Mouse (Mus musculus) C2C12 (cell line): ENCODE data around the gene Gm867. TPM values are rescaled to one million over a fixed set of nuclear protein-coding genes. Genes with fewer than 3 reads are reported as not detected.

ENCODE experiments used
- H3K27me3 ChIP-seq: one replicate; pipeline ENCODE4 v1.6.1; 2011; ENCODE audit not compliant: control insufficient read depth, insufficient read depth, insufficient read length
- H3K36me3 ChIP-seq: one replicate; pipeline ENCODE4 v1.6.1; 2011; ENCODE audit not compliant: control insufficient read depth, insufficient read depth
- H3K4me3 ChIP-seq: one replicate; pipeline ENCODE4 v1.5.1; 2011; ENCODE audit warnings: mild to moderate bottlenecking, control low read depth; ENCODE audit not compliant: poor library complexity, insufficient read depth, severe bottlenecking
- H3K79me2 ChIP-seq: one replicate; pipeline ENCODE4 v1.6.1; 2011; ENCODE audit not compliant: control insufficient read depth, insufficient read depth
- H3K79me3 ChIP-seq: one replicate; pipeline ENCODE4 v1.6.1; 2011; ENCODE audit warnings: low read depth, control low read depth
- H3ac ChIP-seq: one replicate; pipeline ENCODE3; 2011; ENCODE audit warnings: low read depth; ENCODE audit not compliant: control insufficient read depth, insufficient read length
- CEBPB ChIP-seq: IDR thresholded peaks from one replicate; pipeline ENCODE4 v1.6.1; 2011; ENCODE audit warnings: low read depth, mild to moderate bottlenecking, control low read depth, moderate library complexity
- CTCF ChIP-seq: IDR thresholded peaks from one replicate; pipeline ENCODE4 v1.5.1; 2011; ENCODE audit not compliant: control insufficient read depth, insufficient read depth, insufficient read length
- FOSL1 ChIP-seq: IDR thresholded peaks from one replicate; pipeline ENCODE4 v1.8.0; 2011; ENCODE audit warnings: mild to moderate bottlenecking, low read length; ENCODE audit not compliant: poor library complexity, insufficient read depth, severe bottlenecking
- MAX ChIP-seq: IDR thresholded peaks from one replicate; pipeline ENCODE4 v1.6.1; 2011; ENCODE audit warnings: mild to moderate bottlenecking, control low read depth
- MYOD1 ChIP-seq: IDR thresholded peaks from one replicate; pipeline ENCODE4 v1.6.1; 2011; ENCODE audit warnings: low read depth; ENCODE audit not compliant: control insufficient read depth, insufficient read length
- MYOG ChIP-seq: IDR thresholded peaks from one replicate; pipeline ENCODE4 v1.6.1; 2011; ENCODE audit not compliant: control insufficient read depth, insufficient read length; ENCODE audit errors: extremely low read depth
- USF1 ChIP-seq: IDR thresholded peaks from one replicate; pipeline ENCODE4 v1.6.1; 2011; ENCODE audit warnings: low read depth, mild to moderate bottlenecking, control low read depth, moderate library complexity
- polyA plus RNA-seq: library from polyadenylated mRNA; unstranded; fragments of >200 nt; fragmentation: generic; extraction: Trizol; gene quantifications from one replicate; pipeline ENCODE4 v1.2.1, GENCODE M21; 2012; ENCODE audit warnings: missing spikeins

Gm867 gene
- polyA plus RNA-seq, 1 experiment = 0.35 TPM

DNA sequence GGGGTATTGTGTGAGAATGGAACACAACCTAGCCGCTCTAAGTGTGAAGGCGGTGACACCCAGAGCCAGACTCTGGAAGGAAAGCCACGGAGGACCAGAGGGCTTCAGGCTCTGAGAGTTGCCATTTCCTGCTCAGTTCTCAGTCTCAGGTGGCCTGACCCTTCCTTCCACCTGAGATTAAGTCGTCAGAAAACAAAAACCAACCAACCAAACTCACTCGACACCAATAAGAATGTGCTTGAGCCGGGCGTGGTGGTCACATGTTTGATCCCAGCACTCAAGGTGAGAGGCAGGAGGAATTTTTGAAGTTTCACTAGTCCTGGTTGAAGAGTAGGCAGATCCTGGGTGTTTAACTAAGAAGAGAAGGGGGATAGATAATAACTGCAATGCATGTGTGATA, 5.4 kb upstream of the Gm867 start:
- Histone ChIP-seq H3K27me3 (no peaks in the 10 kb centered on the region), H3K79me3 (no peaks in the 10 kb centered on the region), H3K36me3 (no peaks in the 10 kb centered on the region), H3ac (no peak overlapping the region), H3K4me3 (no peak overlapping the region), H3K79me2 (no peaks in the 10 kb centered on the region)
- TF ChIP-seq MYOG (no peak), CTCF (no peak), FOSL1 (no peak), USF1 (no peak), CEBPB (no peak), MYOD1 (no peak), MAX (no peak)

DNA sequence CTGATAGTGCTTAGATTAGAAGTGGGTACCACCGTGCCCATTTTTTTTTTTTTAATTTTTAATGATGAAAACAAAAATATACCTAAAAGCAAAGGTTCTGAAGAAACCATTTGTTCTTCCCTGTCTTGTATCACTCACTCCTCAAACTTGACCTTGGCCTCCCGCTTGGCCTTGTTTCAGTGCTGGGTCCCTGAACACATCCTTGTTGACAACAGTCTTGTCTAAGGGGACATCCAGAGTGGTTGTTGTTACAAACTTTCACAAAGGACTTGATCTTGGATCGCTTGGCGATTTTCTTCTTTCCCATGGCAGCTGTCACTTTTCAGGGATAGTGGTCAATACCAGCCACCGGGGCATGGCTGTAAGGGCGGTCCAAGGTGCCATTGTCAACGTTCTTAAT, 4.7 kb upstream of the Gm867 start:
- Histone ChIP-seq H3K79me3 (no peaks in the 10 kb centered on the region), H3K27me3 (no peaks in the 10 kb centered on the region), H3K4me3 (no peak overlapping the region), H3ac (no peak overlapping the region), H3K79me2 (no peaks in the 10 kb centered on the region), H3K36me3 (no peaks in the 10 kb centered on the region)
- TF ChIP-seq USF1 = no peak
- TF ChIP-seq MAX = no peak
- TF ChIP-seq CEBPB = no peak
- no peak for TF ChIP-seq MYOD1
- no peak for TF ChIP-seq MYOG
- no peak for TF ChIP-seq CTCF
- no peak for TF ChIP-seq FOSL1

- H3ac ChIP-seq = no peak overlapping the region
- no peaks in the 10 kb centered on the region for H3K79me2 ChIP-seq
- H3K4me3 ChIP-seq = no peak overlapping the region
- H3K27me3 ChIP-seq = no peaks in the 10 kb centered on the region
- H3K36me3 ChIP-seq = no peaks in the 10 kb centered on the region
- no peaks in the 10 kb centered on the region for H3K79me3 ChIP-seq
- TF ChIP-seq CTCF (no peak), FOSL1 (no peak), CEBPB (peak; percentile 17)
Measured at GRCm38 (mm10) chr10:75944066-75944772, 3.7 kb upstream of the Gm867 start.

GRCm38 (mm10) chr10:75942736-75943477, 2.4 kb upstream of the Gm867 start, which contains the start of gene Vpreb3:
Vpreb3 (plus strand) TSS chr10:75943057.
- TF ChIP-seq MYOG = no peak
- TF ChIP-seq CTCF = no peak
- TF ChIP-seq USF1 = no peak
- no peak for TF ChIP-seq MAX
- no peak for TF ChIP-seq FOSL1
- no peak for TF ChIP-seq CEBPB
- no peak for TF ChIP-seq MYOD1
- no peak within 1 kb of the TSS for H3ac ChIP-seq
- H3K36me3 ChIP-seq = no peaks in the 10 kb centered on the region
- H3K27me3 ChIP-seq = no peaks in the 10 kb centered on the region
- no peak within 1 kb of the TSS for H3K4me3 ChIP-seq
- no peaks in the 10 kb centered on the region for H3K79me3 ChIP-seq
- H3K79me2 ChIP-seq = no peaks in the 10 kb centered on the region

DNA sequence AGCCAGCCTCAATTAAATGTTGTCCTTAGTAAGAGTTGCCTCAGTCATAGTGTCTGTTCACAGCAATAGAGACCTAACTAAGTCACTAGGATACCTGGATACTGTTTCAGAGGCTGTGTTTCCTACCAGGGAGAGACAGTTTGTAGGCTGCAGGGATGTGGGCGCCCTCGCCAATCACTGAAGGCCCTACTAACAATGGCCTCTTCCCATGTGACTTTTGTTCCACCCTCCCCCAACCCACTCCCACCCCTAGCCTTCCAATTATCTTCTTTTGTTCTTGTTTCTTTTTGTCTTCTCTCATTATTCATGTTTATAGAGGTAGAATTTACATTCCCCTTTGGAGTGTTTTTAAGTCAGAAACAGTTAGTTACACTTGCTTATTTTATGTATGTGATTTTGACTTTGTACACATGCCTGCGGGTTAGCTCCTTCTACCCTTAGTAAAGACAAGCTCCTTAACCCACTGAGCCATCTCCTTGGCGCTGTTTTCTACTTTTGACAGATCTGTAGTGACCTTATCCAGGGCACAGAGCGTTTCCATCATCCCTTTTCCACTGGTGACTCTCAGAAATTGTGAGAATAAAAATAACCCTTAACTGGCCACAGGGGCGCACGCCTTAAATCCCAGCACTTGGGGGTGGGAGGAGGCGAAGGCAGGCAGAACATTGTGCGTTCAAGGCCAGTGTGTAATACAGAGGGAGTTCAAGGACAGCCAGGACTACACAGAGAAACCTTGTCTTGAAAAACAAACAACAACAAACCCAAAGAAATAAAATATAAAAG, 761 bp upstream of the Gm867 start:
- H3K4me3 ChIP-seq = no peak overlapping the region
- no peaks in the 10 kb centered on the region for H3K27me3 ChIP-seq
- H3K36me3 ChIP-seq = no peaks in the 10 kb centered on the region
- TF ChIP-seq FOSL1 (no peak), MYOG (no peak), MAX (no peak), MYOD1 (no peak), CEBPB (no peak), USF1 (no peak), CTCF (no peak)
- H3K79me2 ChIP-seq = no peaks in the 10 kb centered on the region
- H3ac ChIP-seq = no peak overlapping the region
- H3K79me3 ChIP-seq = no peaks in the 10 kb centered on the region
